Mouse (Mus musculus) left cerebral cortex, adult 18-20 months (tissue): ENCODE measurements at regions not wholly inside any gene's neighbourhood (a gene's known extent, or its start where the extent isn't known, plus 50 kb on each side); places are given as distances from the start of the nearest gene placed in this dataset.

Source experiments
- DNase-seq, 2 experiments: peaks; one replicate each; pipeline ENCODE4 v3.0.0; 2021 to 2022; ENCODE audit warnings: low spot score in 2 of 2, mixed read lengths in 1 of 2

DNA sequence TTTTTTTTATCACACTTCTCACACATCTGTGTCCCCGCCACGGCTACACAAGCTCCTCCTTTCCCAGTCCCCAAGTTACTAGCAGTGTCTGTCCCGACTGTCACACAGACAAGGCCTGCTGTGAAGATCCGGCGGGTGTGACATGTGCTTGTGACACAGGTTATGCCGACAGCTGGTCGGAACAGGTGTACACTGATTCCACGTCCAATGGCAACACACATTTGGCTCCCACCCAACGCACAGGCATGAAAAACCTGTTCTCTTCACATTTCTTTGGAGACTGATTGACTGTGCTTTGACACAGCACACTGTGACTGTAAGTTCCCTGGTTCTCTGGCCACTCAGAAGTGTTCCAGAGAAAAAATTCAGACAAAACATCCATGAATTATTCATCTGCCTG lies 281.4 kb downstream of the En1 start:
- DNase-seq, result no peak

DNA sequence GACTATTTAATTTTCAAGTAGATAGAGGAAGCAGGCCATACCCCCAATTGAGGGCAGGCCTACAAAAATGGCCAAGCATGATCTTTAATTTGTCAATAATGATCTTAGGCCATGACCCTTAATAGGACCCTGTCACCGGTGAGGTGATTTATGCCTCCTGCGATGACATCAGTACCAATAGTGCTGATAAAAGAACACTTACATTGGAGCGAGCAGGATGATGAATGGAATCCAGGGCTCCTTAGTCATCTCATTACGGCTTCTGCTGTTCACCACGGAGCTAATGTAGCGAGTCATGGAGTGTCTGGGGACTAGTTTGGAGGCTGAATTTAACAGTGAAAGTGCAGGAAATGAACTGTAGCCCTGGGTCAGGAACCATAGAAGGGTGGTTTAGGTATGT lies 308.6 kb downstream of the En1 start:
- DNase-seq, result no peak

DNA sequence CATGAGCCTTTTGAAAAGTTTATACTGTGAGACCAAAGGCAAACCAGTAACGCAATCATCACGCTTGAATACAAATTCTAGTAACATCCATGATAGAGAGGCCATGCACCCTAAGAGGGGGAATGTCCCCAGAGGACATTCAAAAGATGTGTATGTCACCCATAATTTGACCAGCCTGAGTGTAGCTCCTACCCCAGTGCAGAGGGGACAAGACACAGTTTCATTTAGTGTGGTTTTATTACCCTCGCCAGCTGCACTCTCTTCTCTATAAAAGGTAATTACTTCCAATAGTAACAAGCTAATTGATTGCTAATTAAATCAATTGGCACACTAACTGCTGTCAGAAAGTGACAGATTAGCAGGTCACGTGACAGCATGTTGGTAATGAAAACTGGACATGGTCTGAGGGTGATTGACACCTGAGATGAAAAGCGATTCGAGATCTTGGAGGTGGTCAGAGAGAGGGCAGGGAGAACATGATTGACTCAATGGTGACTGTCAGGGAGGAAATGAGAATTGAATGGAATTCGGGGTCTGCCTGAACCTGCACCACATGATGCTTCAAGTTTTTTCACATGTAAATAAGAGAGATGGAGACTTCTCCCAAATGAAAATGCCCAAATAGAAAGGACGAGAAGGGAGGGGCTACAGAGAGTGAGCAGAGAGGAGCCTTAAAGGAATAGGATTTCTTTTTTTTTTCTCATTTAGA lies 309.9 kb downstream of the En1 start:
- DNase-seq, result no peak

DNA sequence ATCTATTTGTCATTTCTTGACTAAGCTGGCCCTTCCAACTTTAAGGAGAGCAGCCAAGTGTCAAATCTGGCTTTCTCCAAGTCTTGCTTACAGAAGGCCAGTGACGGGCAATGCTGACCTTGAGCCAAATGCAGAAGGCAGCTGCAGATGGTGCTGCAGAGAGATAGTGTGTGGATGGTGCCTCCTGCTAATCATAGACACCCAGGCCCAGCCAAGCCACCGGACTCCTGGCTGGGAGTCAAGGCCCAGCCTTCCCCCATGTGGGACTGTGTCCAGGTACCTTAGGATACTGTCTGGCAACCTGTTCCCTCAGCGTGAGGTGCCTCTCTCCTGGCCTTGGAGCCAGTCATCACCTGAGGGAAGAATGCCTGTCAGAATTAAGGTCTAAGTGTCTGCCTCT lies 319.3 kb downstream of the En1 start:
- no peak for DNase-seq

DNA sequence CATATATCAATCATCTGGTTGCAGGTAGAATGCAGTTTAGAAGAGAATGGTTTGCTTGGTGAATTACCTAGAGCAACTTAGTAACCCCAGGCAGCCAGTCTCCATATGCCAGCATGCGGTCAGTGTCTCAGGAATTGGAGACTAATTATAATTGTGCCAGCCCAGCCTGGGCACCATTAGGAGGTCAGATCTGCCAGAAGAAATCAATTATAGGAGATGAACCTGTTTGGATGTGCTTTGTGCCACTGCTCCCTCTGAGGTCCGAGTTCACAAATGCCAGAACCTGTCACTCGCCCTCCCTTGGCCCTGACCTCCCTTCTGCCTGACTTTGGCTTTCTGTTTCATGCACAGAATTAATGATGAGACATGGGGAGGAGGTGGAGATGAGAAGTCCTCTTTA lies 323.1 kb downstream of the En1 start:
- DNase-seq, result no peak

DNA sequence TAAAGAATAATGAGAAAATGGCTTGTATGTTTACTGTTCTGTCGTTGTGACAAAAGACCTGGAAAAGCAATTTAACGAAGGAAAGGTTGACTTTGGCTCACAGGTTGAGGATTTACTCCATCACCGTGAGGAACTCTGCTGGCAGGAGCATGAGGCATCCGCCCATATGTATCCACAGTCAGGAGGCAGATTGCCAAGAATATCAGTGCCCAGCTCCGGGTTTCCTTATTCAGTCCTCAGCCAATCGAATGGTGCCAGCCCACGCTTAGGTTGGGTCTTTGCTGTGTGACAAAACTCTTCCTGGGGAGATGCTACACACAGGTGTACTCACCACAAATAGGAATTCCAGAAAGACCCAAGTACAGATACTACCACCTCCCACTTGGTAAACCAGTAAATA lies 327.9 kb downstream of the En1 start:
- DNase-seq, result no peak

DNA sequence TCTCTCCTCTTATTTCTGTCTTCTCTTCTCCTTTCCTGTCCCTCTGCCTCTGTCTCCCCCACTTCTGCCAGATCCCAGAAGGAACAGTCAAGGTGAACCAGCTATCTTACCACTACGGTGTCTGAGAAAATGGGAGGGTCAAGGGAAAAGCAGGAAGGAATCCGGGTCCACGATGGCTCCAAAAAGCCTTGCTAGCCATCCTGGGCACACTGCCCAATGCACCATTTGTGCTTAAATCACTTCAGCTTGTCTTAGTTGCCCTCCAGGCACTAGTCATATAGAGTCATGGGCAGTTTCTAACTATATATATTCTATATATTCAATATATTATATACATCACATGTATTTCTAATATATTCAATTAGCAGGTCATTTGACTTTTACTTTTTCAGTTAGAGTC lies 333.1 kb downstream of the En1 start:
- DNase-seq, result no peak

DNA sequence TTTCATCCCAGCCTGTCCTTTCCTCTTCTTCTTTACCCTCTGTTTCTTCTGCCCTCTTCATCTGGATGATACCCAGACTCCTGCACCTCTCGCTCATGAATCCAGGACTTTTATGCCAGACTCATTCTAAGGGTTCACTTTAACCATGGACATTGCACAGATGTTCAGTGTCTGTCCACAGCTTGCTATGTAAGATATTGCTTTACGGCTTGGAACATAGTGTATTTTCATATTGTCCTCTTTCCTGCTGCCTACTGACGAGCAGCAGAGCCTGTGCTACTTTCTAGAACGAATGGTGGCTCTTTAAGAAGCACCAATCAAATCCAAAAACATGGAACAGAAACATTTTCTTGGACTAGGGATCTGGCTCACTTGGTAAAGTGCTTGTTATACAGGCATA lies 341.5 kb downstream of the En1 start:
- no peak for DNase-seq

DNA sequence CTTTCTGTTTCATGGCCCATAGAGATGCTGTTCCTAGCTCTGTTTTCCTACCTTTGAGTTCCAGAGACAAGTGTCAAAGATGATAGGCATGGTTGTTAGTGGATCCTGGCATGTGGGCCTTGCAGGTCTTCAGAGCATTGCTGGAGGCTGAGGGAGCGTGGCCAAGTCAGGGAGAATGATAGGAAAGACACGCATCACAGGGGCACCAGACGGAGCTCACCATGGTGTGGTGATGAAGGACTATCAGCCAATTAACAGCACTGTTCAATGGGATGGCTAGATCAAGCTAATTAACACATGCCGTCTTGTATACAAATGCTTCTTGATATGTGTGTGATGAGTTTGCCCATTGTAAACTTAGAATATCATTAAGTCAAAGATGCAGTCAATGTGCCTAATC lies 344.1 kb downstream of the En1 start:
- DNase-seq, result no peak

DNA sequence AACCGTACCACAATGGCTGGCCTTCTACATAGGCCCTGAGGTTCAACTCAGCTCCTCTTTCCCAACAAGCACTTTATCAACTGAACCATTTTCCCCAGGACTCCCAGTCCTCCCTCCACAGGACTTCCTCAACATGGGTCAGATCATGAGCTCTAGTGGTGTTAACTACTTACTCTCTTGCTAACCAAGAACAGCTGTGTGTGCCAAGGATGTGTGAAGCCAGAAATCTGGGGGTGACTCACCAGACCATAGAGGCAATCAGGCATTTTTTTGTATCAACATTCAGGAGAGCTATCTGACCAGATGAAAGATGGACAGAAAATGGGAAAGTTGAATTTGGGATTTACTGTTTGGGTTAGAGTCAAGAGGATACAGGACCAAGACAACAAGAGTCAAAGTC lies 359.0 kb downstream of the En1 start:
- no peak for DNase-seq

DNA sequence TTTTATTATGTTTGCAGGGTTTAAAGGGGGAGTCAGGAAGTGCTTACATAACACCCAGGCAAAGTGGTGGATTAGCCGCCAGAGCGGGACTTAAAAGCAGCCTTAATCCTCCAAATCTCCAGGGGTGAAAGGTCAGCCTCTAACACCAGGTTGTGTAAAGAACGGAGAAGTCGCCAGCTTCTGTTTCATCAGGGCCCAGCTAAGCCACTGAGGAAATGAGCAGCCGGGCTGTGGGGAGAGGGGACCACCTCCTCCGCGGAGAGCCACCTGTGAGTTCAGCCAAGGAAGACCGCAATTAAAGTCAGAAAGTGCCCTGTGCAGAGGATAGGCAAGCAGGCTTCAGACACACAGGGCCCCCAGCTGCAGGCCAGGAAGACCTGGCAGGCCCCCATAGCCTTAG lies 359.8 kb downstream of the En1 start:
- DNase-seq, result no peak

DNA sequence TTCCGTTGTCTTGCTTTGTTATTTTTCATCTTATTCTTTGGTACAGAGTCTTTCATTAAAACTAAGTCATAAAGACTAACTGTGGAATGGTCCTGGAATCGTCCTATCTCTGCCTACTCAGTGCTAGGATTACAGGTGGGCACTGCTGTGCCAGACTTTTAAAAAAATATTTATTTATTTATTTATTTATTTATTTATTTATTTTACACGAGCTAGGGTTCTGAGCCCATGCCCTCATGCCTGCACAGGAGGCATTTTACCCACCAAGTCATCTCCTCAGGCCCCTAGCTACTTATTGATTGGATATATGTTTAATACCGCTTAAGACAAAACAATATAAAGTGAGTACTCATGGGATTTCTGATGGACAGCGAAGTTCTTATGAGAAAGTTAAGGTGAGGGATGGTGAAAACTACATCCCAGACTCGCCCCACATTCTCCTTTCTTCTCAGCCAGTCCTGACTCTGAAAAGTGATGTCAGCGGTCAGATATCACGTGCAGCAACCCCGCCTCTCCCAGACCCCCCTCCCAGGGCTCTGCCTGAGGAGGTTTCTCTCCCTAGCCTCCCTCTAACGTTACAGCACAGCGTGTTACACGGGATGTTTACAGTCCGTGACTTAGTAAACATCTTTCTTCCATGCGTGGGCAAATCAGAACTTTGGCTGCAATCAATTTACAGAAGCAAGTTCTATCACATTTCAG lies 361.4 kb downstream of the En1 start:
- no peak for DNase-seq

DNA sequence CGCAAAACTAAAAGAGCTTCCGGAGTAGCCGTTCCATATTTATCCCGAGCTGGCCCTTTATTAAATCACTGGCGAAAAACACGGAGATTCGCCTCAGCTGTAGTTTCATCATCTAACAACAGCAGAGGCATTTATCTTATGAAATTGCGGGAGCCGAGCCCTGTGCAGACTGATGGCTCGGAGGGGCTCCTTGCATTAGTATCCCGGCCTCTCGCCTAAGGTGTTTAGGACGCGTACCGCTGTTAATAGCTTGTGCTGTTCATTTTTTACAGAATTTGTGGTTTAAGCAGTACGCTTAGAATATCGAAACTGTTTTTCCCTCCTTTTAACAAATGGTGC lies 361.9 kb downstream of the En1 start:
- no peak for DNase-seq

DNA sequence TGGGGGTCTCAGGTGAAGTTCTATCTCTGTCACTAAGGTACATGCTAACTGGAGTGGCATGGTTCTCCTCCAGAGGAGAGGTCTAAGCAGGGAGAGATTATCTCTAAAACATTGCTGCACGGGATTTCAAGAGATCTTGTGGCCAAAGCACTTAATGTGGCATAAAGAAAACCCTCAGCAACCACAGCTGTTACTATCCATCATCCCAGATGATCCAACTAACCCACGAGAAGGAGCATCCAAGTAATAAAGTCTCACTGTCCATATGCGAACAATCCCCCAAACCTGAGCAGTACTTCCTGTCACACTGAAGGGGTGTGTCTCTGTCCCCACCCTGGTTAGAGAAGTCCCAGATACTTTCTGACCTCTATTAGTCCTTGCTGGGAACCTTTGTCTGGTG lies 363.9 kb downstream of the En1 start:
- DNase-seq, result no peak

DNA sequence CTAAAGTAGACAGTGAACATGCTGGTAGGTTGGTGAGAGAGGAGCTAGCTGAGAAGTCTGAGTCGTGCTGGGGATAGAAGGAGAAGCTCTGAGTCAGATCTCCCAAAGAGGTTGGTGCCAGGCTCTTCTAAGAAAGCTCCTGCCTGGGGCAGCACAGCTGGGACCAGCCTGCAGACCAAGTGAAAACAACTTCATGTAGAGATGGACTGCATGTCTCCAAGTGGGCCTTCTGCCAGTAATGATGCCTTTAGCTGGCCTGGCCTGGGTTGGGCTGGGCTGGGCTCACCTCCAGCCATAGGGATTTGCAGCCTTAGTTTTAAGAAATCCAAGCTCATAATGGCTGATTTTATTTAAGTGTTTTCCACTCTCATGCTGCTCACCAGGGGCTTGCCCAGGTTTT lies 357.7 kb downstream of the Insig2 start:
- DNase-seq, result no peak

DNA sequence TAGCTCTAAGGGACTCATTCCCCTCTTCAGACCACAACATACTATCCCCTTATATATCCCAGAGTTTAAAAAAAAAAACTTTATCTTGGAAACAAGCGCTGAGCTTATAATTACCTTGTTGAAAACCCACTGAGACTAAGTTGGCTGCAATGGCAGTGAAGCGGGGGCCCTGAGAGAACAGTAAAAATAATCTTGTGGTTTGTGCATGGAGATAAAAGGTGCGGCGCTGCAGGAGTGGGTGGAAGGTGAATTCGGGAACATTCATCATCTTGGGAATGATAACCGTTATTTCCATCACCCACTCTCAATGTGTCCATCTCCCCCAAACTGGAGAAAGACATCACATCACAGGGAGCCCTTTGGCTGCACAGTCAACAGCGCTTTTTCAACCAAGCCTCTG lies 327.9 kb downstream of the Insig2 start:
- peak in 1 of 2 experiments; percentile 2 for DNase-seq

DNA sequence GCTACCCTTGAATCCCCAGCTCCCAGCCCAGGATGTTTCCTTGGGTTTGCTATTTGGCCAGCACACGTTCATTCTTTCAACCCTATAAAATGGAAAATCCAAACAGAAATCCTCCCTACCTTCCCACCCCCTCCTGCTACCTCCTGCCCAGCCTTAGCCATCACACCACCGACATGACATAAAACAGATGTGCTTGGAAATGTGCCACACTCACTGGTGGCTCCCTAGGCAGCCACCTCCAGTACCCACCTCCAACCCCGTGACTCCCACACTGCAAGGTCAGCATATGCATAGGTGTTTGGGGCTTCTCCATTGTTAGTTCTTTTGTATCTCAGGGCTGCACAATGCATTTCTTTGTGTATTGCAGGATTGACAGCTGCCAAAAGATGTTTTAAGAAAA lies 327.2 kb downstream of the Insig2 start:
- no peak for DNase-seq

DNA sequence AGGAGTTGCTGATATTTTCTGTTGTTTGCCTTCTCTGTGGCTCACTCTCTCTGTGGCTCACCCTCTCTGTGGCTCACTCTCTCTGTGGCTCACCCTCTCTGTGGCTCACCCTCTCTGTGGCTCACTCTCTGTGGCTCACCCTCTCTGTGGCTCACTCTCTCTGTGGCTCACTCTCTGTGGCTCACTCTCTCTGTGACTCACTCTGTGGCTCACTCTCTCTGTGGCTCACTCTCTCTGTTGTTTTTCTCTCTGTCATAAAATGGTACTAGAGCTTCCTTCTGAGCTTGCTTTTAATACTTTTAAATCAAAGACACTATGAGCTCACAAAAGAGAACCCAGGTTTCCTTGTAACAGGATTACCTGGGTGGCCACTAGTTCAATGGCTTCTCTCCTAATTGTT lies 320.3 kb downstream of the Insig2 start:
- DNase-seq, result no peak

DNA sequence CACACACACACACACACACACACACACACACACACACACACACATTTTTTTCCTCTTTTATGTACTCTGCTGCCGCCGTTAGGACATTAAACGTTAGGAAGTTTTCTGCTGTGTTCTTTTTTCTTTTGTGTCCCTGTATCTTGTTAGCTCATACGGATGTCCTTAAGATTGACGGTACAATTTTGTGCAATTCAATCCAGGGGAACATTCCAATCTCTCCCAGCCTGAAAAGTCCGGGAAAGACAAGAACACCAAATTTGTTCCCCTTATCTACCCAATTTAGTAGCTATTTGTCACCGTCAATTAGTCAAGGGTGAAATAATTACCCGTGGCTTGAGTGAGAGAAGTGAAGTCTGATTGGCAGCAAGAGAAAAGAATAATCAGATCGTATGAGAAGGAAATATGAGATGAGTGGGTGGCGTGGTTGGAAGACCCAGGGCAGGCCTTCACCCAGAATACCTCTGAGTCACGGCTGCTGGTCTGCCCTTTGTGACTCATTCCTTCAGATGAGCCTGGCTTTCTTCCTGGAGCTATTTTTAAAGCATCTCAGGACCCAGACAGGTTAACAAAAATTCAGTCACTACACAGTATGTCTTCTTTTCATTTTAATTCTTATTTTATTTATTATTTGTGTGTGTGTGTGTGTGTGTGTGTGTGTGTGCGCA lies 318.4 kb downstream of the Insig2 start:
- DNase-seq, result no peak

DNA sequence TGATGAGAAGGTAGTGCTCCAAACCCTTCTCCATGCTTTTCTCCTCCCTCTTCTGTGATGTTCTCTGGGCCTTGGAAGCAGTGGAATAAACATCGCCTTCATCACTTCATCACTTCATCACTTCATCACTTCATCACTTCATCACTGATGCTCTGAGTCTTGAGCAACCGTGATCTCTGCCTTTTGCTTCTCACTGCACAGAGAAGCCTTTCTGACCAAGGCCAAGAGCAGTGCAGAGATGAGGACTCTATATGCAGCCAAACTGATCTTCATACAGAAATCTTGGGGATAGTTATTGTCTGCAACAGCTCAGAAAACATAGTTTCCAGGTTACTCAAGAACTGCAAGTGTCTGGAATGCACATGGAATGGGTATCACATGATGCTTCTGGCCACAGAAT lies 303.0 kb downstream of the Insig2 start:
- DNase-seq, result no peak

DNA sequence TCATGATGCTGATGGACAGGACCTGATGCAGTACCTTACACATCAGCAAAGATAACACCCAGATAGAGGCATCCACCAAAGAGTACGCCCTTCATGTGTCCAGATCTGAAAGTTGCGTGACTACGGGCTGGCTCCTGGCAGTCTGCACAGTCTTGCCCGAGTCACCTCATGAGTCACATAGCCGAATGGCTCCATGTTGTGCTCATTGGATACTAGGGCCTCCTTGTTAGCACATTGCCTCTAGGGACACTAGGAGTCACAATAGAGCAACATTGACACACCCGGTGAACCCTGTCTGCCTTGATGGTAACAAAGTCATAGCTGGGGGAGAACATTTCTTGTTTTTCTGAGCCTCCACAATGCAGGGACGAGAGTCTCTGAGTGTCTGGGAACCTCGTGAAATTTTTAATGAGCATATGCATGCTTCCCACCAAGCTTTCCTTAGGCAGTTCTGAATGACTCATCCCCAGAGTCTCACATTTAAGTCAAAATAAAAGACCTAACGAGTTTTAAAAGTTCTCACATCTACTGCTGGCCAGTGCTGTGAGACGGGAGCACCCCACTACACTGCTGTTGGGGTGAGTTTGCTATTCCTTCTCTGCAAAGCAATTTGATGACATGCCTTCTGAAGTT lies 297.5 kb downstream of the Insig2 start:
- DNase-seq, result no peak

DNA sequence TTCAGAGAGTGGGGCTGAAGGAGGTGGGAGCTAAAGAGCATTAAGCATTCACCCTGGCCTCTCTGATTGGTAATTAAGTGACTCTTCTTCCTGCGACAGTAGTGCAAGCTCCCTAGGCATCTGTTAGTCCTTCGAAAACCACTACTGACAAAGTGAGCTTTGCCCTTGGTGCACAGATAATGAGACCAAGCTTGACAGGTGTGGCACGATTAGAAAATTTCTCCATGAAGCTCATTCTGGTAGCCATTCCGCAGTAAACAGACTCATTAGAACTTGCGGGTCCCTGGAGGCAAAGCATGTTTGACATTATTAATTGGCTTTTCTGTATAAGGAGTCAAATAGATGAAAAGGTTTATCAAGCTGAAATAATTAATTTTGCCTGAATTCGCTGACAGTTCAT lies 285.8 kb downstream of the Insig2 start:
- DNase-seq, result no peak
